Mouse (Mus musculus): Measurements from ENCODE around the gene Wdr75.

Wdr75 gene

GRCm38 (mm10) chr1:45835362-45836063, 40.5 kb downstream of the Wdr75 start:
- peak; percentile 21 for DNase-seq (ENCODE audit: extremely low read depth, insufficient read length, low spot score)

- peak; percentile 78 for DNase-seq (ENCODE audit: extremely low read depth, insufficient read length, low spot score)
These were observed 42.8 kb downstream of the Wdr75 start for GRCm38 (mm10) chr1:45837736-45838135.

DNA sequence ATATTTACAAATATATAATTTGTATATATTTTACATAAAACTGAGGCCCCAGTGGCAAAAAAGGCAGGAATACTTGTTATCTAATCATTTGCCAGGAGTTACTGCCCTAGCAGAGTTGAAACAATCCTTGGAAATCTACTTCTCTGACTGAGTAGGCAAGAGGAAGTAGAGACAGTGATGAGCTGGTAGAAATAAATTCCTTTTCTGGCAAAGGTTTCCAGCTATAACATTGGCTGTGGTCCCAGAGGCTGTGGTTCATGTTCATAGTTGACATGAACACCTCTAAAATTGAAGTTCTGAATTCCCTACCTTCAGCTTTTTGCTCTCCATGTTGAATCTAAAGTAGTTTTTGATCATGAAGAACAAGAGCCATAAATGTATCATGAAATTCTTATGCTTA, 43.3 kb downstream of the Wdr75 start:
- peak; percentile 42 for DNase-seq (ENCODE audit: extremely low read depth, insufficient read length, low spot score)

DNA sequence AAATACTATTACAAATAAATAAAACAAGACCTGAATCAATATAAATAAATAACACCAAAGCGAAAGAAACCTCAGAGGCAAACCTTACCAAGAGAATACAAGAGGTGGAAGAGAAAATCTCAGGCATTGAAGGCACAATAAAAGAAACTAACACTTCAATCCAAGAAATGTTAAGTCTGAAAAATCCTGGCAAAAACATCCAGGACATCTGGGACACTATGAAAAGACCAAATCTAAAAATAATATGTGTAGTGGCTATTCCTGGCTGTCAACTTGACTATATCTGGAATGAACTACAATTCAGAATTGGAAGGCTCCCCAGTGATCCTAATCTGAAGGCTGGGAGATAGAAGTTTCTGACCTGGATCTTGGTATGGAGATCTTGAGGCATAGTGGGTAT, 50.5 kb downstream of the Wdr75 start:
- DNase-seq (ENCODE audit: extremely low read depth, insufficient read length, low spot score): no peak

DNA sequence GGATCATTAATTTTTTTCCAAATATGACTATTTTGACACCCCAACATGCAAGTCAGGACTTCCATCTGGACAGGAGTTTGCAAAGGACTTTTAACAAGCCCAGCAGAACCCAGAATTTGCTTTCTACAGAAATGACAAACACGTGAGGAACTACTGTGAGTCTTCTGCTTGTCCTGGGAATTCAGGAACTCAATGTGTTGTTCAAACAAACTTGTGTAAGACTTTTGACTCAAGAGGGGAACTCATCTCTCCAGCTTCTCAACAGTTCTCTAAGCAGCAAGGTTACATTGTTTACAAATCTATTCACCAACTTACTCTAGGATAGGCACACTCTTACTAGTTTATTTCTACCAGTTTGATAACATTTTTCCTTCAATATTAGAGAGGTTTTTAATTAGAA, 63.1 kb downstream of the Wdr75 start:
- DNase-seq (ENCODE audit: extremely low read depth, insufficient read length, low spot score): no peak

- peak; percentile 5 for DNase-seq (ENCODE audit: extremely low read depth, insufficient read length, low spot score)
These were observed 65.4 kb downstream of the Wdr75 start for GRCm38 (mm10) chr1:45860349-45860748.

DNA sequence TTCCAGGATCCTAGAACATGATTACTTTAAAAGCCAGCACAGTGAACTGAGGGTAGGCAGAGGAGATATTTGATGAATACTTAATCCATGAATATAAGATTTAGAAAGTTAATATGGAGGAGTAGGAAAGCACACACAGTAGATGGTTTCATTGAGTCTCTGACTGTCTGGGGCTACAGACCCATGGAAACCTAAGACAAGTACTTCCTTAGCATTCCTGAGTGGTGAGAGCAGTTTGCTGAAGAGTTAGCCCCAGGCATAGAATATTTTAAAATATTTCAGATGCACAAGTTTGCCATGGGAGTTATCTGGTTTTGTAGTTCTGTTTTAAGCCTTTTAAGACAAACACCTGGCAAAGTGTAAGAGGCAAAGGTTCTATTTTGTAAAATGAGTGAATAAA, 66.2 kb downstream of the Wdr75 start:
- no peak for DNase-seq (ENCODE audit: extremely low read depth, insufficient read length, low spot score)

DNA sequence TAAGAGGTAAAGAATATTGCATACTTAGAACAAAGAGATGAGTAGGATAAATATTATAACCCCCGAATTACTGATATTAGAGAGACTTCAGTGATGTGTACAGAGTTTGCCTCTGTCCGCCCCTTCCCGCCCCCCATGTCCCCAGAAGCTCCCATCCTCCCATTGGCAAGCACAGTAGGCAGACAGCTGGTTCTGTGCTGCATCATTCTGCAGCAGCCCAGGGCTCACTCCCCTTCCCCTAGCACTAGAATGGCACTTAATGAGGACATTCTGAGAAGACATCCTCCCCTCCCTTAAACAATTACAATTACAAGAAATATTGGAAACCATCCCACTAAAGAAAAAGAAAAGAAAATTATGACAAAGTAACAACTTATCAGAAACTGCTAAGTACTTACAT, 68.7 kb downstream of the Wdr75 start:
- no peak for DNase-seq (ENCODE audit: extremely low read depth, insufficient read length, low spot score)

GRCm38 (mm10) chr1:45864564-45865014, 69.6 kb downstream of the Wdr75 start:
- peak; percentile 49 for DNase-seq (ENCODE audit: extremely low read depth, insufficient read length, low spot score)

DNA sequence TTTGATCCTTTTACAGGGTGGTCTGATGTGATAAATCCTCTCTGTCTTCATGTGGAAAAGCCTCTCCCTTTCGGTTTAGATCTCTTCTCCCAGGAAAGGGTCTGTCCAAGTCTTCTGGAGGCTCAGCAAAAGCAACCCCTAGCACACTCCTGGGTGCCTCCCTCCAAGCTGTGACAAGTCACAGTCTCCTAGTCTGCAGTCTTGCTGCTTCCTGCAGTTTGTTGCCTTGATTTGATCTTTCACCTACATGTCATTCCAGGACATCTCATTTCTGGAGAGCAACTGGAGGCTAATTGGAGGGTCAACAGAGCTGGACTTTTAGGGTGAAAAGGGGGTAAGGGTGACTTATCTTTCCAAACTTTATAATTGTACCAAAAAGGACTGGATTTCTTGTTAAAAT, 70.3 kb downstream of the Wdr75 start:
- DNase-seq (ENCODE audit: extremely low read depth, insufficient read length, low spot score): no peak

GRCm38 (mm10) chr1:45865727-45866126, 70.8 kb downstream of the Wdr75 start:
- no peak for DNase-seq (ENCODE audit: extremely low read depth, insufficient read length, low spot score)

DNA sequence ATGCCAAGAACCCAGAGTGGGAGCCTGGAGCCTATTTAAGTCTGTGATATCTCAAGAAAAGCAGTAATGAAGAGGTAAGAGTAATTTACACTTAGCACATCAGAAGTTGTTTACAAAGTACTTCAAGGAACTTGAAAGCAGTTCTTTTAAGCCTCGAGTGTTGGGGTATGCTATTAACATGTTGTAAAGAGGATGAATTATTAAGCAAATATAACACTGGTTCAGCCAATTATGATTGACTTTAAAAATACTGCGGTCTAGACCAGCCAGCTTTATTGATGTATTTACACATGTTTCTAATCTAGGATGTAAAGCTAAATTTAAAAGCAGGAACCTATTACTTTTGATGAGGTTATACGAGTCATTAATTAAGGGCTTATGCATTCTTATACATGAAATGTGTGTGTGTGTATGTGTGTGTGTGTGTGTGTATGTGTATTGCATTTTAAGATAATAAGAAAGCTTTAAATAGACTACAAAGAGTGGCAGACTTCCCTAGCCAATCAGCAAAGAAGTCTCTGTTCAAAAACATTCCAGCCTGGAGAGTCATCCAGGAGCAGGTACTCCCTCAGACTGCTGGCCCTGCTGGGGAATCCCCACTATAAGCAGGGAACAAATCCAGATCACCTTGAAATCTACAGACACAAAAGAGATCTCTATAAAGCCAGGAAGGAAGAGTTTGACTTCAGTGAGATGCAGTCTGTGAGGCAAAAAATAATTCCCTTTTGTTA, 71.5 kb downstream of the Wdr75 start:
- no peak for DNase-seq (ENCODE audit: extremely low read depth, insufficient read length, low spot score)

GRCm38 (mm10) chr1:45868050-45868449, 73.1 kb downstream of the Wdr75 start:
- DNase-seq (ENCODE audit: extremely low read depth, insufficient read length, low spot score): no peak

GRCm38 (mm10) chr1:45868479-45869137, 73.6 kb downstream of the Wdr75 start:
- DNase-seq (ENCODE audit: extremely low read depth, insufficient read length, low spot score): no peak

All from 3134 (cell line).